Mouse (Mus musculus): Measurements from ENCODE around the gene Hnf4a.
"Not testable (repeated sequence)": the region's sequence is repeated elsewhere in the genome, so short reads cannot be mapped to it uniquely, and the experiment has no call there.

Hnf4a gene

GRCm38 (mm10) chr2:163617874-163618273 is 111.3 kb downstream of the Hnf4a start:
- DNase-seq (ENCODE audit: low read depth, low spot score): no peak

GRCm38 (mm10) chr2:163620451-163620850 is 113.8 kb downstream of the Hnf4a start:
- DNase-seq (ENCODE audit: low read depth, low spot score): no peak

GRCm38 (mm10) chr2:163621401-163621800 is 114.8 kb downstream of the Hnf4a start:
- DNase-seq (ENCODE audit: low read depth, low spot score): not testable (repeated sequence)
